Mouse (Mus musculus) urinary bladder, postnatal 25 days (tissue): ENCODE measurements at regions not wholly inside any gene's neighbourhood (a gene's known extent, or its start where the extent isn't known, plus 50 kb on each side); places are given as distances from the start of the nearest gene placed in this dataset.

Experiments
- DNase-seq: peaks from one replicate; pipeline ENCODE4 v3.0.0; 2022; ENCODE audit warnings: low spot score

GRCm38 (mm10) chr13:107389535-107390150, 367.7 kb upstream of the Kif2a start:
- DNase-seq, result no peak

- no peak for DNase-seq
These were observed 367.1 kb upstream of the Kif2a start for GRCm38 (mm10) chr13:107389074-107389473.

GRCm38 (mm10) chr13:107378076-107378475, 356.1 kb upstream of the Kif2a start:
- no peak for DNase-seq

GRCm38 (mm10) chr13:107372666-107373065, 350.7 kb upstream of the Kif2a start:
- DNase-seq, result no peak

GRCm38 (mm10) chr13:107371616-107372582, 350.0 kb upstream of the Kif2a start:
- DNase-seq, result peak; percentile 20

- no peak for DNase-seq
These were observed 345.7 kb upstream of the Kif2a start for GRCm38 (mm10) chr13:107367639-107368038.

- no peak for DNase-seq
These were observed 343.8 kb upstream of the Kif2a start for GRCm38 (mm10) chr13:107365766-107366165.

- no peak for DNase-seq
These were observed 343.3 kb upstream of the Kif2a start for GRCm38 (mm10) chr13:107365241-107365640.

- DNase-seq, result no peak
These were observed 341.1 kb upstream of the Kif2a start for GRCm38 (mm10) chr13:107362806-107363687.

- no peak for DNase-seq
These were observed 319.0 kb upstream of the Kif2a start for GRCm38 (mm10) chr13:107340802-107341364.

GRCm38 (mm10) chr13:107338111-107338510, 316.2 kb upstream of the Kif2a start:
- no peak for DNase-seq

- no peak for DNase-seq
These were observed 315.2 kb upstream of the Kif2a start for GRCm38 (mm10) chr13:107337111-107337510.

- DNase-seq, result no peak
These were observed 307.4 kb upstream of the Kif2a start for GRCm38 (mm10) chr13:107329348-107329747.

GRCm38 (mm10) chr13:107325707-107326495, 304.0 kb upstream of the Kif2a start:
- peak; percentile 52 for DNase-seq

GRCm38 (mm10) chr13:107314746-107315145, 292.8 kb upstream of the Kif2a start:
- DNase-seq, result no peak

GRCm38 (mm10) chr13:107308958-107309639, 287.2 kb upstream of the Kif2a start:
- no peak for DNase-seq

GRCm38 (mm10) chr13:107308404-107308803, 286.5 kb upstream of the Kif2a start:
- no peak for DNase-seq

GRCm38 (mm10) chr13:107306958-107307357, 285.0 kb upstream of the Kif2a start:
- no peak for DNase-seq

- DNase-seq, result no peak
These were observed 284.3 kb upstream of the Kif2a start for GRCm38 (mm10) chr13:107306232-107306631.

GRCm38 (mm10) chr13:107305738-107306137, 283.8 kb upstream of the Kif2a start:
- DNase-seq, result no peak
